Mouse (Mus musculus): ENCODE measurements at regions not wholly inside any gene's neighbourhood (a gene's known extent, or its start where the extent isn't known, plus 50 kb on each side); places are given as distances from the start of the nearest gene placed in this dataset.

- no peak for DNase-seq (ENCODE audit: low read depth, low spot score)
- 74% methylated on average over 5 of the region's 5 CpGs for WGBS
These were observed 189.9 kb downstream of the Gadd45g start for GRCm38 (mm10) chr13:52036351-52036750.

- 30% methylated on average over 13 of the region's 13 CpGs for WGBS
These were observed 190.7 kb downstream of the Gadd45g start for GRCm38 (mm10) chr13:52037218-52037617.

GRCm38 (mm10) chr13:52041467-52042421 is 195.3 kb downstream of the Gadd45g start:
- DNase-seq (ENCODE audit: low read depth, low spot score): no peak

More at GRCm38 (mm10) chr13:52037218-52037617, 190.7 kb downstream of the Gadd45g start:
- DNase-seq (ENCODE audit: low read depth, low spot score): peak; percentile 55

GRCm38 (mm10) chr13:52042867-52043266 is 196.4 kb downstream of the Gadd45g start:
- WGBS: 96% methylated on average over 3 of the region's 3 CpGs
- no peak for DNase-seq (ENCODE audit: low read depth, low spot score)

More at GRCm38 (mm10) chr13:52041467-52042421, 195.3 kb downstream of the Gadd45g start:
- 44% methylated on average over 15 of the region's 15 CpGs for WGBS

GRCm38 (mm10) chr13:52043916-52044315 is 197.4 kb downstream of the Gadd45g start:
- DNase-seq (ENCODE audit: low read depth, low spot score): no peak
- WGBS: 96% methylated on average over 3 of the region's 3 CpGs

GRCm38 (mm10) chr13:52045349-52045748 is 198.9 kb downstream of the Gadd45g start:
- WGBS: 97% methylated on average over 3 of the region's 3 CpGs
- DNase-seq (ENCODE audit: low read depth, low spot score): no peak

GRCm38 (mm10) chr13:52046020-52046419 is 199.5 kb downstream of the Gadd45g start:
- 60% methylated on average over 5 of the region's 5 CpGs for WGBS
- DNase-seq (ENCODE audit: low read depth, low spot score): no peak

- WGBS: 68% methylated on average over 11 of the region's 11 CpGs
- DNase-seq (ENCODE audit: low read depth, low spot score): no peak
These were observed 200.2 kb downstream of the Gadd45g start for GRCm38 (mm10) chr13:52046700-52047099.

- 40% methylated on average over 6 of the region's 6 CpGs for WGBS
- no peak for DNase-seq (ENCODE audit: low read depth, low spot score)
These were observed 201.5 kb downstream of the Gadd45g start for GRCm38 (mm10) chr13:52047937-52048336.

- WGBS: 42% methylated on average over 3 of the region's 3 CpGs
- DNase-seq (ENCODE audit: low read depth, low spot score): no peak
These were observed 202.3 kb downstream of the Gadd45g start for GRCm38 (mm10) chr13:52048777-52049176.

- WGBS: 99% methylated on average over 2 of the region's 2 CpGs
- DNase-seq (ENCODE audit: low read depth, low spot score): no peak
These were observed 202.8 kb downstream of the Gadd45g start for GRCm38 (mm10) chr13:52049249-52049648.

- DNase-seq (ENCODE audit: low read depth, low spot score): no peak
- 89% methylated on average over 8 of the region's 8 CpGs for WGBS
These were observed 209.3 kb downstream of the Gadd45g start for GRCm38 (mm10) chr13:52055741-52056140.

GRCm38 (mm10) chr13:52057456-52057855 is 211.0 kb downstream of the Gadd45g start:
- 40% methylated on average over 10 of the region's 10 CpGs for WGBS
- DNase-seq (ENCODE audit: low read depth, low spot score): no peak

GRCm38 (mm10) chr13:52059756-52060417 is 213.4 kb downstream of the Gadd45g start:
- no peak for DNase-seq (ENCODE audit: low read depth, low spot score)
- WGBS: 64% methylated on average over 22 of the region's 22 CpGs

- 10% methylated on average over 10 of the region's 10 CpGs for whole genome bisulfite sequencing
- DNase-seq (ENCODE audit: low read depth, low spot score): peak; percentile 83
These were observed 214.0 kb downstream of the Gadd45g start for GRCm38 (mm10) chr13:52060418-52060870.

GRCm38 (mm10) chr13:52061454-52061853 is 215.0 kb downstream of the Gadd45g start:
- DNase-seq (ENCODE audit: low read depth, low spot score): no peak

GRCm38 (mm10) chr13:52061881-52062280 is 215.4 kb downstream of the Gadd45g start:
- 61% methylated on average over 4 of the region's 4 CpGs for WGBS

GRCm38 (mm10) chr13:52062576-52062975 is 216.1 kb downstream of the Gadd45g start:
- no peak for DNase-seq (ENCODE audit: low read depth, low spot score)
- 95% methylated on average over 1 of the region's 1 CpGs for WGBS

More at GRCm38 (mm10) chr13:52061881-52062280, 215.4 kb downstream of the Gadd45g start:
- peak; percentile 57 for DNase-seq (ENCODE audit: low read depth, low spot score)

- WGBS: 66% methylated on average over 5 of the region's 5 CpGs
- DNase-seq (ENCODE audit: low read depth, low spot score): no peak
These were observed 218.8 kb downstream of the Gadd45g start for GRCm38 (mm10) chr13:52065274-52065673.

GRCm38 (mm10) chr13:52065720-52066119 is 219.2 kb downstream of the Gadd45g start:
- no peak for DNase-seq (ENCODE audit: low read depth, low spot score)
- WGBS: 81% methylated on average over 6 of the region's 6 CpGs
